Mouse (Mus musculus): Measurements from ENCODE around the gene Tex45. TPM values are rescaled to one million over a fixed set of nuclear protein-coding genes. Genes with fewer than 3 reads are reported as not detected.

Tex45 gene
- polyA plus RNA-seq, 1 experiment from 2014 or later: 0.20 TPM

- 89% methylated on average over 2 of the region's 2 CpGs for WGBS
- Histone ChIP-seq H3K36me3 (ENCODE audit: control insufficient read depth, insufficient read depth, low read length) (peaks cover 10% of the 10 kb centered on the region), H3K9ac (ENCODE audit: low read length) (no peak overlapping the region), H3K27ac (ENCODE audit: low read depth, low read length) (no peak overlapping the region), H3K9me3 (ENCODE audit: control insufficient read depth, low read length) (no peaks in the 10 kb centered on the region), H3K4me2 (ENCODE audit: low read depth) (no peak overlapping the region), H3K4me1 (ENCODE audit: control insufficient read depth, insufficient read depth, low read length) (no peaks in the 10 kb centered on the region), H3K27me3 (ENCODE audit: control insufficient read depth, insufficient read depth, low read length) (no peaks in the 10 kb centered on the region), H3K4me3 (ENCODE audit: low read depth, low read length) (no peak overlapping the region)
- DNase-seq (ENCODE audit: low spot score): no peak
- no peak for ATAC-seq (ENCODE audit: insufficient read depth, low FRiP score, low TSS enrichment)
Measured at GRCm38 (mm10) chr8:3449226-3449625, 21.4 kb upstream of the Tex45 start.

GRCm38 (mm10) chr8:3450670-3451069, 20.0 kb upstream of the Tex45 start:
- DNase-seq (ENCODE audit: low spot score) (peak; percentile 71), ATAC-seq (ENCODE audit: insufficient read depth, low FRiP score, low TSS enrichment) (no peak)
- Histone ChIP-seq H3K9ac (ENCODE audit: low read length) (no peak overlapping the region), H3K36me3 (ENCODE audit: control insufficient read depth, insufficient read depth, low read length) (peaks cover 10% of the 10 kb centered on the region), H3K4me2 (ENCODE audit: low read depth) (no peak overlapping the region), H3K4me3 (ENCODE audit: low read depth, low read length) (no peak overlapping the region), H3K4me1 (ENCODE audit: control insufficient read depth, insufficient read depth, low read length) (no peaks in the 10 kb centered on the region), H3K9me3 (ENCODE audit: control insufficient read depth, low read length) (no peaks in the 10 kb centered on the region), H3K27ac (ENCODE audit: low read depth, low read length) (no peak overlapping the region), H3K27me3 (ENCODE audit: control insufficient read depth, insufficient read depth, low read length) (no peaks in the 10 kb centered on the region)
- WGBS: 33% methylated on average over 5 of the region's 5 CpGs

GRCm38 (mm10) chr8:3451992-3452391, 18.7 kb upstream of the Tex45 start:
- WGBS: 97% methylated on average over 25 of the region's 25 CpGs
- Histone ChIP-seq H3K9me3 (ENCODE audit: control insufficient read depth, low read length) (no peaks in the 10 kb centered on the region), H3K36me3 (ENCODE audit: control insufficient read depth, insufficient read depth, low read length) (peaks cover 10% of the 10 kb centered on the region), H3K4me3 (ENCODE audit: low read depth, low read length) (no peak overlapping the region), H3K4me2 (ENCODE audit: low read depth) (no peak overlapping the region), H3K27me3 (ENCODE audit: control insufficient read depth, insufficient read depth, low read length) (no peaks in the 10 kb centered on the region), H3K4me1 (ENCODE audit: control insufficient read depth, insufficient read depth, low read length) (no peaks in the 10 kb centered on the region), H3K9ac (ENCODE audit: low read length) (no peak overlapping the region), H3K27ac (ENCODE audit: low read depth, low read length) (no peak overlapping the region)
- ATAC-seq (ENCODE audit: insufficient read depth, low FRiP score, low TSS enrichment) (no peak), DNase-seq (ENCODE audit: low spot score) (no peak)

DNA sequence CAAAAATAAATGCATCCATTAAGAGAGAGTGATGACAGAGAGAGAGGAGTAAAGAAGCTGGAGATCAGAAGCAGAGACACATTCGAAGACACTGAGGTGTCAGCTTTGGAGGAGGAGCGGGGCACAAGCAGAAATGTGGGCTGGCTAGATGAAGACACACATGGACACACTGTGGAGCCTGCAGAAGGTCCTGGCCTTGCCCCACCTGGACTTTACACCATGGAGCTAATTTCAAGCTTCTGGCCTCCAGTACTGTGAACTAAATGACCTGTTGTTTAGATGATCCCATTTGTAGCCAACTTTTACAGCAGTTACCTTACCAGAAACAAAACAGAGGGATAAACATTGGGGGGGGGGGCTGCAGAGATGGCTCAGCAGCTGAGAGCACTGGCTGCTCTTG, 7.4 kb upstream of the Tex45 start:
- H3K4me2 ChIP-seq (ENCODE audit: low read depth): no peak overlapping the region
- H3K27me3 ChIP-seq (ENCODE audit: control insufficient read depth, insufficient read depth, low read length): no peaks in the 10 kb centered on the region
- no peak overlapping the region for H3K9ac ChIP-seq (ENCODE audit: low read length)
- no peak overlapping the region for H3K27ac ChIP-seq (ENCODE audit: low read depth, low read length)
- ATAC-seq (ENCODE audit: insufficient read depth, low FRiP score, low TSS enrichment): no peak
- no peak overlapping the region for H3K4me3 ChIP-seq (ENCODE audit: low read depth, low read length)
- 82% methylated on average over 2 of the region's 2 CpGs for WGBS
- peaks cover 5% of the 10 kb centered on the region; the same call in 1 of the 2 replicates for H3K4me1 ChIP-seq (ENCODE audit: control insufficient read depth, insufficient read depth, low read length)
- H3K9me3 ChIP-seq (ENCODE audit: control insufficient read depth, low read length): no peaks in the 10 kb centered on the region
- no peak for DNase-seq (ENCODE audit: low spot score)
- no peaks in the 10 kb centered on the region for H3K36me3 ChIP-seq (ENCODE audit: control insufficient read depth, insufficient read depth, low read length)

- Histone ChIP-seq H3K9me3 (ENCODE audit: control insufficient read depth, low read length) (no peaks in the 10 kb centered on the region), H3K4me1 (ENCODE audit: control insufficient read depth, insufficient read depth, low read length) (peaks cover 5% of the 10 kb centered on the region; the same call in 1 of the 2 replicates), H3K9ac (ENCODE audit: low read length) (no peak overlapping the region), H3K4me3 (ENCODE audit: low read depth, low read length) (no peak overlapping the region), H3K27ac (ENCODE audit: low read depth, low read length) (no peak overlapping the region), H3K4me2 (ENCODE audit: low read depth) (no peak overlapping the region), H3K36me3 (ENCODE audit: control insufficient read depth, insufficient read depth, low read length) (no peaks in the 10 kb centered on the region), H3K27me3 (ENCODE audit: control insufficient read depth, insufficient read depth, low read length) (no peaks in the 10 kb centered on the region)
- ATAC-seq (ENCODE audit: insufficient read depth, low FRiP score, low TSS enrichment): no peak
- DNase-seq (ENCODE audit: low spot score): peak; percentile 62
- WGBS: 56% methylated on average over 5 of the region's 5 CpGs
Measured at GRCm38 (mm10) chr8:3464309-3464708, 6.4 kb upstream of the Tex45 start.

- H3K4me2 ChIP-seq (ENCODE audit: low read depth): peak within 1 kb of the TSS; percentile 65
Measured at GRCm38 (mm10) chr8:3467006-3467885, 3.4 kb upstream of the Tex45 start, which contains the start of gene Pex11g. Gene Pex11g (minus strand): TSS chr8:3467680.

GRCm38 (mm10) chr8:3467886-3468545, 2.6 kb upstream of the Tex45 start:
- ATAC-seq (ENCODE audit: insufficient read depth, low FRiP score, low TSS enrichment) (peak; percentile 14; the same call in 1 of the 2 replicates), DNase-seq (ENCODE audit: low spot score) (no peak)
- Histone ChIP-seq H3K4me1 (ENCODE audit: control insufficient read depth, insufficient read depth, low read length) (peaks cover 5% of the 10 kb centered on the region; the same call in 1 of the 2 replicates), H3K4me3 (ENCODE audit: low read depth, low read length) (peak overlapping the region; percentile 37), H3K4me2 (ENCODE audit: low read depth) (peak overlapping the region; percentile 65), H3K27me3 (ENCODE audit: control insufficient read depth, insufficient read depth, low read length) (no peaks in the 10 kb centered on the region), H3K9me3 (ENCODE audit: control insufficient read depth, low read length) (no peaks in the 10 kb centered on the region), H3K36me3 (ENCODE audit: control insufficient read depth, insufficient read depth, low read length) (no peaks in the 10 kb centered on the region), H3K27ac (ENCODE audit: low read depth, low read length) (peak overlapping the region; percentile 74), H3K9ac (ENCODE audit: low read length) (peak overlapping the region; percentile 70)
- WGBS: 57% methylated on average over 9 of the region's 9 CpGs

More at GRCm38 (mm10) chr8:3467006-3467885, 3.4 kb upstream of the Tex45 start, which contains the start of gene Pex11g:
- H3K9ac ChIP-seq (ENCODE audit: low read length): peak within 1 kb of the TSS; percentile 70
- no peaks in the 10 kb centered on the region for H3K27me3 ChIP-seq (ENCODE audit: control insufficient read depth, insufficient read depth, low read length)
- no peaks in the 10 kb centered on the region for H3K36me3 ChIP-seq (ENCODE audit: control insufficient read depth, insufficient read depth, low read length)
- DNase-seq (ENCODE audit: low spot score) (peak; percentile 98), ATAC-seq (ENCODE audit: insufficient read depth, low FRiP score, low TSS enrichment) (peak; percentile 93)
- H3K4me1 ChIP-seq (ENCODE audit: control insufficient read depth, insufficient read depth, low read length): peaks cover 5% of the 10 kb centered on the region; the same call in 1 of the 2 replicates
- H3K4me3 ChIP-seq (ENCODE audit: low read depth, low read length): peak within 1 kb of the TSS; percentile 37
- peak within 1 kb of the TSS; percentile 74 for H3K27ac ChIP-seq (ENCODE audit: low read depth, low read length)
- H3K9me3 ChIP-seq (ENCODE audit: control insufficient read depth, low read length): no peaks in the 10 kb centered on the region
- 9% methylated on average over 32 of the region's 32 CpGs for WGBS

- ATAC-seq (ENCODE audit: insufficient read depth, low FRiP score, low TSS enrichment) (no peak), DNase-seq (ENCODE audit: low spot score) (no peak)
- Histone ChIP-seq H3K27me3 (ENCODE audit: control insufficient read depth, insufficient read depth, low read length) (no peaks in the 10 kb centered on the region), H3K27ac (ENCODE audit: low read depth, low read length) (no peak overlapping the region), H3K9me3 (ENCODE audit: control insufficient read depth, low read length) (no peaks in the 10 kb centered on the region), H3K36me3 (ENCODE audit: control insufficient read depth, insufficient read depth, low read length) (no peaks in the 10 kb centered on the region), H3K4me3 (ENCODE audit: low read depth, low read length) (no peak overlapping the region), H3K4me2 (ENCODE audit: low read depth) (no peak overlapping the region), H3K4me1 (ENCODE audit: control insufficient read depth, insufficient read depth, low read length) (peaks cover 5% of the 10 kb centered on the region; the same call in 1 of the 2 replicates), H3K9ac (ENCODE audit: low read length) (no peak overlapping the region)
- WGBS: 84% methylated on average over 1 of the region's 1 CpGs
Measured at GRCm38 (mm10) chr8:3468838-3469237, 1.8 kb upstream of the Tex45 start.

Data from neural tube, embryonic 11.5 days (tissue).